Mouse (Mus musculus): Measurements from ENCODE around the gene Snph.

Snph gene

GRCm38 (mm10) chr2:151632159-151632814, at the start of gene Snph:
Gene Snph, minus strand, starts transcription at chr2:151632593.
- TF ChIP-seq GATA4 (IDR thresholded peaks at IDR 0.05; ENCODE audit: insufficient replicate concordance, low read length), result no peak

GRCm38 (mm10) chr2:151676234-151676633, 43.8 kb upstream of the Snph start:
- TF ChIP-seq GATA4 (IDR thresholded peaks at IDR 0.05; ENCODE audit: insufficient replicate concordance, low read length), result no peak

GRCm38 (mm10) chr2:151670968-151671329, 38.6 kb upstream of the Snph start:
- TF ChIP-seq GATA4 (IDR thresholded peaks at IDR 0.05; ENCODE audit: insufficient replicate concordance, low read length), result no peak

- TF ChIP-seq GATA4 (IDR thresholded peaks at IDR 0.05; ENCODE audit: insufficient replicate concordance, low read length), result no peak
Measured at GRCm38 (mm10) chr2:151670026-151670967, 37.9 kb upstream of the Snph start.

- no peak for TF ChIP-seq GATA4 (IDR thresholded peaks at IDR 0.05; ENCODE audit: insufficient replicate concordance, low read length)
Measured at GRCm38 (mm10) chr2:151668433-151668832, 36.0 kb upstream of the Snph start, which contains the start of gene Rad21l. Gene Rad21l, minus strand, starts transcription at chr2:151668533.

- no peak for TF ChIP-seq GATA4 (IDR thresholded peaks at IDR 0.05; ENCODE audit: insufficient replicate concordance, low read length)
Measured at GRCm38 (mm10) chr2:151652053-151652452, 19.7 kb upstream of the Snph start.

GRCm38 (mm10) chr2:151636015-151636402, 3.6 kb upstream of the Snph start:
- TF ChIP-seq GATA4 (IDR thresholded peaks at IDR 0.05; ENCODE audit: insufficient replicate concordance, low read length), result no peak

GRCm38 (mm10) chr2:151635362-151636014, 3.1 kb upstream of the Snph start:
- TF ChIP-seq GATA4 (IDR thresholded peaks at IDR 0.05; ENCODE audit: insufficient replicate concordance, low read length), result no peak

GRCm38 (mm10) chr2:151634903-151635302, 2.5 kb upstream of the Snph start:
- no peak for TF ChIP-seq GATA4 (IDR thresholded peaks at IDR 0.05; ENCODE audit: insufficient replicate concordance, low read length)

GRCm38 (mm10) chr2:151632982-151633381, 589 bp upstream of the Snph start:
- no peak for TF ChIP-seq GATA4 (IDR thresholded peaks at IDR 0.05; ENCODE audit: insufficient replicate concordance, low read length)

GRCm38 (mm10) chr2:151631406-151632158, 811 bp downstream of the Snph start:
- no peak for TF ChIP-seq GATA4 (IDR thresholded peaks at IDR 0.05; ENCODE audit: insufficient replicate concordance, low read length)

GRCm38 (mm10) chr2:151629310-151629709, 3.1 kb downstream of the Snph start:
- no peak for TF ChIP-seq GATA4 (IDR thresholded peaks at IDR 0.05; ENCODE audit: insufficient replicate concordance, low read length)

GRCm38 (mm10) chr2:151628011-151628410, 4.4 kb downstream of the Snph start:
- no peak for TF ChIP-seq GATA4 (IDR thresholded peaks at IDR 0.05; ENCODE audit: insufficient replicate concordance, low read length)

- TF ChIP-seq GATA4 (IDR thresholded peaks at IDR 0.05; ENCODE audit: insufficient replicate concordance, low read length), result no peak
Measured at GRCm38 (mm10) chr2:151626296-151626695, 6.1 kb downstream of the Snph start.

- no peak for TF ChIP-seq GATA4 (IDR thresholded peaks at IDR 0.05; ENCODE audit: insufficient replicate concordance, low read length)
Measured at GRCm38 (mm10) chr2:151623776-151624175, 8.6 kb downstream of the Snph start.
